Mouse (Mus musculus): ENCODE data around the gene Lmln. TPM values are rescaled to one million over a fixed set of nuclear protein-coding genes. Genes with fewer than 3 reads are reported as not detected.

Lmln gene
- polyA plus RNA-seq, 1 experiment, result 0.78 TPM

DNA sequence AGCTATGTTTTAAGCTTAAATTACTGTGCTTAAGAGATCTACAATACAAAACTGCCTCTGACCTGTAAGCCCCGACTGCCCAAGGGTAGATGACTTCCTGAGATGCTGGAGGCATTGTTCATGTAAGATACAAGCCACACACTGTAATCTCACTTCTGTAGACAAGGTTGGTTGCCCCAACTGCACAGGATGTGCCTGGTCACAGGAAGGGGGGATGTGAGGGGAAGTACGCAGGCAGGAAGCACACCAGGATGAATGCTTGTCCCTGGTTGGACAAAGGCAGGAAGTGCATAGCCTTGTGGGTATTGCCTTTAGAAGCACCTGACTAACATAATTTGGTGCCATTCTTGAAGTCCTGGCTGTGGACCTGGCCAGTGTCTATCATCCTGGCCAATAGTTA is 19.1 kb upstream of the Lmln start:
- no peaks in the 10 kb centered on the region for H3K36me3 ChIP-seq (ENCODE audit: control insufficient read depth, insufficient read depth)
- TF ChIP-seq CEBPB (IDR thresholded peaks at IDR 0.05; ENCODE audit: insufficient read depth, poor library complexity, severe bottlenecking), result no peak
- no peak for TF ChIP-seq MYOD1 (IDR thresholded peaks at IDR 0.05; ENCODE audit: control insufficient read depth in 1 of 3, insufficient read length in 2 of 3, low read depth in 2 of 3)
- TF ChIP-seq E2F4 (IDR thresholded peaks at IDR 0.05; ENCODE audit: insufficient read depth), result no peak
- TF ChIP-seq TCF3 (IDR thresholded peaks at IDR 0.05; ENCODE audit: insufficient read length, low read depth), result no peak
- TF ChIP-seq MYOG (IDR thresholded peaks at IDR 0.05; ENCODE audit: control insufficient read depth in 1 of 3, insufficient read depth in 1 of 3, insufficient read length in 2 of 3, low read depth in 2 of 3), result no peak
- TF ChIP-seq SRF (IDR thresholded peaks at IDR 0.05; ENCODE audit: control insufficient read depth, insufficient read length, low read depth), result no peak
- TF ChIP-seq MAX (IDR thresholded peaks at IDR 0.05; ENCODE audit: low read depth), result no peak
- no peak for TF ChIP-seq POLR2A (IDR thresholded peaks at IDR 0.05; ENCODE audit: insufficient read length, low read depth)
- TF ChIP-seq REST (IDR thresholded peaks at IDR 0.05; ENCODE audit: insufficient read depth, insufficient read length), result no peak
- no peak for TF ChIP-seq USF1 (IDR thresholded peaks at IDR 0.05; ENCODE audit: low read depth)
- no peak for TF ChIP-seq POLR2AphosphoS2 (IDR thresholded peaks at IDR 0.05; ENCODE audit: insufficient read length, low read depth)
- no peak for TF ChIP-seq TCF12 (IDR thresholded peaks at IDR 0.05; ENCODE audit: insufficient read depth, poor library complexity, severe bottlenecking)
- H3ac ChIP-seq (ENCODE audit: control insufficient read depth, insufficient read length), result no peak overlapping the region
- H3K27me3 ChIP-seq (ENCODE audit: control insufficient read depth, insufficient read depth, insufficient read length), result no peaks in the 10 kb centered on the region
- H3K4me3 ChIP-seq, result no peak overlapping the region
- no peaks in the 10 kb centered on the region for H3K79me2 ChIP-seq (ENCODE audit: control insufficient read depth, insufficient read depth)
- H3K4me2 ChIP-seq (ENCODE audit: low read depth), result no peak overlapping the region

GRCm38 (mm10) chr16:33048004-33048403 is 14.3 kb upstream of the Lmln start:
- no peaks in the 10 kb centered on the region for H3K27me3 ChIP-seq (ENCODE audit: control insufficient read depth, insufficient read depth, insufficient read length)
- no peaks in the 10 kb centered on the region for H3K36me3 ChIP-seq (ENCODE audit: control insufficient read depth, insufficient read depth)
- H3K4me2 ChIP-seq (ENCODE audit: low read depth), result no peak overlapping the region
- no peak overlapping the region for H3ac ChIP-seq (ENCODE audit: control insufficient read depth, insufficient read length)
- H3K79me2 ChIP-seq (ENCODE audit: control insufficient read depth, insufficient read depth), result no peaks in the 10 kb centered on the region
- no peak for TF ChIP-seq POLR2AphosphoS2 (IDR thresholded peaks at IDR 0.05; ENCODE audit: insufficient read length, low read depth)
- no peak for TF ChIP-seq CEBPB (IDR thresholded peaks at IDR 0.05; ENCODE audit: insufficient read depth, poor library complexity, severe bottlenecking)
- no peak for TF ChIP-seq SRF (IDR thresholded peaks at IDR 0.05; ENCODE audit: control insufficient read depth, insufficient read length, low read depth)
- no peak for TF ChIP-seq POLR2A (IDR thresholded peaks at IDR 0.05; ENCODE audit: insufficient read length, low read depth)
- TF ChIP-seq TCF12 (IDR thresholded peaks at IDR 0.05; ENCODE audit: insufficient read depth, poor library complexity, severe bottlenecking), result no peak
- TF ChIP-seq TCF3 (IDR thresholded peaks at IDR 0.05; ENCODE audit: insufficient read length, low read depth), result no peak
- TF ChIP-seq MYOD1 (IDR thresholded peaks at IDR 0.05; ENCODE audit: control insufficient read depth in 1 of 3, insufficient read length in 2 of 3, low read depth in 2 of 3), result no peak
- no peak for TF ChIP-seq MAX (IDR thresholded peaks at IDR 0.05; ENCODE audit: low read depth)
- no peak for TF ChIP-seq MYOG (IDR thresholded peaks at IDR 0.05; ENCODE audit: control insufficient read depth in 1 of 3, insufficient read depth in 1 of 3, insufficient read length in 2 of 3, low read depth in 2 of 3)
- no peak for TF ChIP-seq REST (IDR thresholded peaks at IDR 0.05; ENCODE audit: insufficient read depth, insufficient read length)
- no peak for TF ChIP-seq E2F4 (IDR thresholded peaks at IDR 0.05; ENCODE audit: insufficient read depth)
- no peak overlapping the region for H3K4me3 ChIP-seq

GRCm38 (mm10) chr16:33048686-33049085 is 13.6 kb upstream of the Lmln start:
- Histone ChIP-seq H3K4me2 (ENCODE audit: low read depth) (no peak overlapping the region), H3K4me3 (no peak overlapping the region), H3K36me3 (ENCODE audit: control insufficient read depth, insufficient read depth) (no peaks in the 10 kb centered on the region), H3K79me2 (ENCODE audit: control insufficient read depth, insufficient read depth) (no peaks in the 10 kb centered on the region), H3K27me3 (ENCODE audit: control insufficient read depth, insufficient read depth, insufficient read length) (no peaks in the 10 kb centered on the region), H3ac (ENCODE audit: control insufficient read depth, insufficient read length) (no peak overlapping the region)
- TF ChIP-seq MYOG (IDR thresholded peaks at IDR 0.05; ENCODE audit: control insufficient read depth in 1 of 3, insufficient read depth in 1 of 3, insufficient read length in 2 of 3, low read depth in 2 of 3), result no peak
- TF ChIP-seq E2F4 (IDR thresholded peaks at IDR 0.05; ENCODE audit: insufficient read depth), result no peak
- TF ChIP-seq USF1 (IDR thresholded peaks at IDR 0.05; ENCODE audit: low read depth), result no peak
- TF ChIP-seq CEBPB (IDR thresholded peaks at IDR 0.05; ENCODE audit: insufficient read depth, poor library complexity, severe bottlenecking), result no peak
- no peak for TF ChIP-seq POLR2A (IDR thresholded peaks at IDR 0.05; ENCODE audit: insufficient read length, low read depth)
- no peak for TF ChIP-seq MAX (IDR thresholded peaks at IDR 0.05; ENCODE audit: low read depth)
- TF ChIP-seq POLR2AphosphoS2 (IDR thresholded peaks at IDR 0.05; ENCODE audit: insufficient read length, low read depth), result no peak
- TF ChIP-seq TCF12 (IDR thresholded peaks at IDR 0.05; ENCODE audit: insufficient read depth, poor library complexity, severe bottlenecking), result no peak
- TF ChIP-seq SRF (IDR thresholded peaks at IDR 0.05; ENCODE audit: control insufficient read depth, insufficient read length, low read depth), result no peak
- TF ChIP-seq TCF3 (IDR thresholded peaks at IDR 0.05; ENCODE audit: insufficient read length, low read depth), result no peak
- TF ChIP-seq MYOD1 (IDR thresholded peaks at IDR 0.05; ENCODE audit: control insufficient read depth in 1 of 3, insufficient read length in 2 of 3, low read depth in 2 of 3), result no peak
- no peak for TF ChIP-seq REST (IDR thresholded peaks at IDR 0.05; ENCODE audit: insufficient read depth, insufficient read length)

GRCm38 (mm10) chr16:33049809-33050208 is 12.5 kb upstream of the Lmln start:
- no peaks in the 10 kb centered on the region for H3K27me3 ChIP-seq (ENCODE audit: control insufficient read depth, insufficient read depth, insufficient read length)
- H3ac ChIP-seq (ENCODE audit: control insufficient read depth, insufficient read length), result no peak overlapping the region
- H3K36me3 ChIP-seq (ENCODE audit: control insufficient read depth, insufficient read depth), result no peaks in the 10 kb centered on the region
- TF ChIP-seq POLR2A (IDR thresholded peaks at IDR 0.05; ENCODE audit: insufficient read length, low read depth) (no peak), SRF (IDR thresholded peaks at IDR 0.05; ENCODE audit: control insufficient read depth, insufficient read length, low read depth) (no peak), MYOG (IDR thresholded peaks at IDR 0.05; ENCODE audit: control insufficient read depth in 1 of 3, insufficient read depth in 1 of 3, insufficient read length in 2 of 3, low read depth in 2 of 3) (no peak), TCF12 (IDR thresholded peaks at IDR 0.05; ENCODE audit: insufficient read depth, poor library complexity, severe bottlenecking) (no peak), CEBPB (IDR thresholded peaks at IDR 0.05; ENCODE audit: insufficient read depth, poor library complexity, severe bottlenecking) (no peak), MAX (IDR thresholded peaks at IDR 0.05; ENCODE audit: low read depth) (no peak), E2F4 (IDR thresholded peaks at IDR 0.05; ENCODE audit: insufficient read depth) (no peak), REST (IDR thresholded peaks at IDR 0.05; ENCODE audit: insufficient read depth, insufficient read length) (no peak), POLR2AphosphoS2 (IDR thresholded peaks at IDR 0.05; ENCODE audit: insufficient read length, low read depth) (no peak), TCF3 (IDR thresholded peaks at IDR 0.05; ENCODE audit: insufficient read length, low read depth) (no peak), MYOD1 (IDR thresholded peaks at IDR 0.05; ENCODE audit: control insufficient read depth in 1 of 3, insufficient read length in 2 of 3, low read depth in 2 of 3) (no peak), USF1 (IDR thresholded peaks at IDR 0.05; ENCODE audit: low read depth) (no peak)
- no peak overlapping the region for H3K4me2 ChIP-seq (ENCODE audit: low read depth)
- H3K4me3 ChIP-seq, result no peak overlapping the region
- H3K79me2 ChIP-seq (ENCODE audit: control insufficient read depth, insufficient read depth), result no peaks in the 10 kb centered on the region

All from myocyte (in vitro differentiated cells).